Mouse (Mus musculus): ENCODE measurements around the gene Inf2. TPM values are rescaled to one million over a fixed set of nuclear protein-coding genes. Genes with fewer than 3 reads are reported as not detected.

Inf2 gene
- total and polyA plus RNA-seq, 2 experiments from 2014 or later: 1.4 to 5.9 TPM

DNA sequence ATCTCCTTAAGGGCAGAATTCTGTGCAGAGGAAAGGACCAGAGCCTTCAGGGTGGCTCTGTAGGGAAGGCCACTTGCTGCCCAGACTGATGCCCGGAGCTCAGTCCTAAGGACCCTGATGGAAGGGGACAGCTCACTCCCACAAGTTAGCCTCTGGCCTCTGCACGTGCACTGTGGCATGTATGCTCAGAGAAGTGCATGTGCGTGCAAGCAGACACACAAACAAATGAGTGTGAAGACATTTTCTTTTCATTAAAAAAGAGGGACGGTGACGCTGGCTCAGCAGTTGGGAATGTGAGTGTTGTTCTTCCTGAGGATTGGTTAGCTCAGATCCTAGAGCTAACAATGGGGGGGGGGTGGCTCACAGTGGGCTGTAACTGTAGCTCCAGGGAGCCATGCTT is 9.2 kb upstream of the Inf2 start:
- no peaks in the 10 kb centered on the region for H3K27me3 ChIP-seq (ENCODE audit: insufficient read depth, low read length)
- H3K9ac ChIP-seq (replicated peaks; ENCODE audit: low read length): no peak overlapping the region
- no peak for DNase-seq (ENCODE audit: low spot score)
- H3K4me3 ChIP-seq (ENCODE audit: low read length): no peak overlapping the region
- 45% methylated on average over 5 of the region's 5 CpGs for WGBS
- no peak for ATAC-seq
- no peaks in the 10 kb centered on the region for H3K4me1 ChIP-seq (ENCODE audit: insufficient read depth, low read length)
- H3K4me2 ChIP-seq (ENCODE audit: low read depth, low read length): no peak overlapping the region
- no peaks in the 10 kb centered on the region for H3K36me3 ChIP-seq (ENCODE audit: insufficient read depth, low read length)
- H3K9me3 ChIP-seq (ENCODE audit: low read length): no peaks in the 10 kb centered on the region
- TF ChIP-seq CTCF (IDR thresholded peaks at IDR 0.05; ENCODE audit: low read depth): no peak
- H3K27ac ChIP-seq: no peak overlapping the region

- DNase-seq (ENCODE audit: low spot score): no peak
- Histone ChIP-seq H3K9me3 (ENCODE audit: low read length) (no peaks in the 10 kb centered on the region), H3K4me2 (ENCODE audit: low read depth, low read length) (no peak overlapping the region), H3K9ac (replicated peaks; ENCODE audit: low read length) (no peak overlapping the region), H3K4me1 (ENCODE audit: insufficient read depth, low read length) (no peaks in the 10 kb centered on the region), H3K27me3 (ENCODE audit: insufficient read depth, low read length) (no peaks in the 10 kb centered on the region), H3K27ac (no peak overlapping the region), H3K4me3 (ENCODE audit: low read length) (no peak overlapping the region), H3K36me3 (ENCODE audit: insufficient read depth, low read length) (no peaks in the 10 kb centered on the region)
- no peak for TF ChIP-seq CTCF (IDR thresholded peaks at IDR 0.05; ENCODE audit: low read depth)
- ATAC-seq: no peak
- WGBS: 81% methylated on average over 8 of the region's 8 CpGs
Measured at GRCm38 (mm10) chr12:112579926-112580325, 8.7 kb upstream of the Inf2 start.

DNA sequence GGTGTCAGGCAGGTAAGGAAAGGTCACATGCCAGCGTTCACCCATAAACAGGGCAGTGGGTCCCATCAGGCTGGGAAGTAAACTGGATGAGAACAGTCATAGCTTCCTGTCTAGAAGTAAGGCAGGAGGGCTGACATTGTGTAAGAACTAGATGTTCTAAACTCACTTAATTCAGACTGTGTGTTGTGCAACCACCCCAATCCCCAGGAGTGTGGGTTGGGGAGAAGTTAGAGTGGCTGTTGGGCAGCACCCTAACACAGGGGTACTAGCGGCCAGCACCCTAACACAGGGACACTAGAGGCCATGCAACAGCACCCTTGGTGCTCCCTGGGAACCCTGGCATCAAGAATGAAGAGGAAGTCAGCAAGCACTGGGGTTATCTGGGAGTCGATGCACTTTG is 7.5 kb upstream of the Inf2 start:
- no peak for TF ChIP-seq CTCF (IDR thresholded peaks at IDR 0.05; ENCODE audit: low read depth)
- WGBS: 85% methylated on average over 3 of the region's 3 CpGs

DNA sequence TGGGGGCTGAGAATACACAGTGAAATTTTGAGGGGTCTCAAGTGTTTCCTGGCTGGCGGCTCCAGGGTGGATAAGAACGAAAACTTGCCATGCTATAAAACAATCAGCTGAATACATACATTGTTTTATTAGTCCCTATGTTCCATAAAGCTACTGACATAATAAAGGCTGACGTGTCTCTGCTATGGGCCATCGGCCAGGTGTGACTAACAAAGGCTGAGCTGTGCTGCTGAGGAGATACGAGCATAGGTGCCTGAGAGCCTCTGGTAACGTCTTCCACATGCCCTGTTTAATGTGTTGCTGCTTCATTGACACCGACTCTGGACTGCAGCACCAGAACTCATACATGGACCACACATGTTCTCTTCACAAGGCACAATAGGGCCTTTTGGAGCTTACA is 3.6 kb upstream of the Inf2 start:
- Histone ChIP-seq H3K36me3 (ENCODE audit: insufficient read depth, low read length) (no peaks in the 10 kb centered on the region), H3K4me1 (ENCODE audit: insufficient read depth, low read length) (0 out of 2 replicates have a peak, but pooled peaks cover 4% of the 10 kb centered on the region), H3K27me3 (ENCODE audit: insufficient read depth, low read length) (peaks cover 9% of the 10 kb centered on the region; the same call in 1 of the 2 replicates), H3K27ac (no peak overlapping the region), H3K9me3 (ENCODE audit: low read length) (no peaks in the 10 kb centered on the region), H3K4me3 (ENCODE audit: low read length) (no peak overlapping the region), H3K9ac (replicated peaks; ENCODE audit: low read length) (no peak overlapping the region), H3K4me2 (ENCODE audit: low read depth, low read length) (no peak overlapping the region)
- ATAC-seq (no peak), DNase-seq (ENCODE audit: low spot score) (no peak)
- WGBS: 72% methylated on average over 7 of the region's 7 CpGs
- no peak for TF ChIP-seq CTCF (IDR thresholded peaks at IDR 0.05; ENCODE audit: low read depth)

More for the DNA sequence above, 7.5 kb upstream of the Inf2 start:
- no peak overlapping the region for H3K4me2 ChIP-seq (ENCODE audit: low read depth, low read length)
- no peaks in the 10 kb centered on the region for H3K9me3 ChIP-seq (ENCODE audit: low read length)
- H3K4me1 ChIP-seq (ENCODE audit: insufficient read depth, low read length): no peaks in the 10 kb centered on the region
- H3K36me3 ChIP-seq (ENCODE audit: insufficient read depth, low read length): no peaks in the 10 kb centered on the region
- no peak for ATAC-seq
- DNase-seq (ENCODE audit: low spot score): no peak
- no peak overlapping the region for H3K27ac ChIP-seq
- H3K9ac ChIP-seq (replicated peaks; ENCODE audit: low read length): no peak overlapping the region
- H3K4me3 ChIP-seq (ENCODE audit: low read length): no peak overlapping the region
- no peaks in the 10 kb centered on the region for H3K27me3 ChIP-seq (ENCODE audit: insufficient read depth, low read length)

- Histone ChIP-seq H3K9me3 (ENCODE audit: low read length) (no peaks in the 10 kb centered on the region), H3K4me2 (ENCODE audit: low read depth, low read length) (no peak overlapping the region), H3K27ac (no peak overlapping the region), H3K36me3 (ENCODE audit: insufficient read depth, low read length) (no peaks in the 10 kb centered on the region), H3K27me3 (ENCODE audit: insufficient read depth, low read length) (peaks cover 9% of the 10 kb centered on the region; the same call in 1 of the 2 replicates), H3K9ac (replicated peaks; ENCODE audit: low read length) (no peak overlapping the region), H3K4me1 (ENCODE audit: insufficient read depth, low read length) (0 out of 2 replicates have a peak, but pooled peaks cover 4% of the 10 kb centered on the region), H3K4me3 (ENCODE audit: low read length) (no peak overlapping the region)
- ATAC-seq (no peak), DNase-seq (ENCODE audit: low spot score) (no peak)
- WGBS: 67% methylated on average over 7 of the region's 7 CpGs
- no peak for TF ChIP-seq CTCF (IDR thresholded peaks at IDR 0.05; ENCODE audit: low read depth)
Measured at GRCm38 (mm10) chr12:112585924-112586538, 2.6 kb upstream of the Inf2 start.

GRCm38 (mm10) chr12:112587125-112588124 is 1.2 kb upstream of the Inf2 start:
- H3K36me3 ChIP-seq (ENCODE audit: insufficient read depth, low read length): no peaks in the 10 kb centered on the region
- WGBS: 75% methylated on average over 14 of the region's 14 CpGs
- peaks cover 9% of the 10 kb centered on the region; the same call in 1 of the 2 replicates for H3K27me3 ChIP-seq (ENCODE audit: insufficient read depth, low read length)
- no peak overlapping the region for H3K27ac ChIP-seq
- H3K4me1 ChIP-seq (ENCODE audit: insufficient read depth, low read length): 0 out of 2 replicates have a peak, but pooled peaks cover 4% of the 10 kb centered on the region
- DNase-seq (ENCODE audit: low spot score) (peak; percentile 28), ATAC-seq (no peak)
- no peak overlapping the region for H3K9ac ChIP-seq (replicated peaks; ENCODE audit: low read length)
- H3K4me2 ChIP-seq (ENCODE audit: low read depth, low read length): no peak overlapping the region
- no peak overlapping the region for H3K4me3 ChIP-seq (ENCODE audit: low read length)
- H3K9me3 ChIP-seq (ENCODE audit: low read length): no peaks in the 10 kb centered on the region
- TF ChIP-seq CTCF (IDR thresholded peaks at IDR 0.05; ENCODE audit: low read depth): no peak
